Comparison of ENCODE assay signal across 12 mouse cellular contexts in genomic region chr14:8062537-8063301, GRCm38 (mm10). TPM values are rescaled to one million over a fixed set of nuclear protein-coding genes. Genes with fewer than 3 reads are reported as not detected.
DNase-seq lines count a peak whose midpoint lies in the region; ATAC-seq and TF ChIP-seq lines count a peak whose summit lies in the region.
"Had no signal": no experiment of that assay in that cellular context is flagged by ENCODE, and none has a peak within 500 bp of the region (broad histone marks: within the 10 kb centered on the region; RNA-seq: fewer than 3 reads in every experiment).

No protein-coding gene starts in this region.

- H3K4me3 ChIP-seq in heart, adult 2 months: no peak overlapping the region
- no peak overlapping the region for H3K4me3 ChIP-seq in heart, embryonic 11.5 days (ENCODE audit: low read depth, low read length)
- H3K4me3 ChIP-seq in stomach, embryonic 14.5 days (ENCODE audit: low read depth, low read length): no peak overlapping the region
- H3K4me3 ChIP-seq in stomach, postnatal 0 days (ENCODE audit: low read depth, low read length): no peak overlapping the region
- no peak overlapping the region for H3K4me3 ChIP-seq in kidney, adult 2 months (ENCODE audit: insufficient read depth, low read depth, low read length)
- H3K4me3 ChIP-seq: erythroblast, embryonic 14.5 days had no signal

- no peaks in the 10 kb centered on the region for H3K9me3 ChIP-seq in heart, embryonic 11.5 days (replicated peaks; ENCODE audit: control insufficient read depth, low read length)
- no peaks in the 10 kb centered on the region for H3K9me3 ChIP-seq in stomach, embryonic 14.5 days (ENCODE audit: control insufficient read depth, low read depth, low read length)
- no peaks in the 10 kb centered on the region for H3K9me3 ChIP-seq in stomach, postnatal 0 days (ENCODE audit: control insufficient read depth, low read length)

- H3K4me1 ChIP-seq in heart, adult 2 months (ENCODE audit: control insufficient read depth, insufficient read depth, low read length): peaks cover 2% of the 10 kb centered on the region
- peaks cover 5% of the 10 kb centered on the region; the same call in 1 of the 2 replicates for H3K4me1 ChIP-seq in heart, embryonic 11.5 days (ENCODE audit: control insufficient read depth, insufficient read depth, low read length)
- 0 out of 2 replicates have a peak, but pooled peaks cover 5% of the 10 kb centered on the region for H3K4me1 ChIP-seq in stomach, embryonic 14.5 days (ENCODE audit: control insufficient read depth, insufficient read depth, low read length)
- H3K4me1 ChIP-seq in stomach, postnatal 0 days (replicated peaks; ENCODE audit: control insufficient read depth, insufficient read depth): no peaks in the 10 kb centered on the region
- no peaks in the 10 kb centered on the region for H3K4me1 ChIP-seq in kidney, adult 2 months (ENCODE audit: control insufficient read depth, insufficient read depth, low read length)

- intact Hi-C loops in heart, adult 2 months (cut with DNase I): no loop called here

- H3K27me3 ChIP-seq in heart, adult 2 months (ENCODE audit: control insufficient read depth, insufficient read depth, low read length): no peaks in the 10 kb centered on the region
- H3K27me3 ChIP-seq in heart, embryonic 11.5 days (ENCODE audit: control insufficient read depth, insufficient read depth, low read length): no peaks in the 10 kb centered on the region
- H3K27me3 ChIP-seq in stomach, embryonic 14.5 days (ENCODE audit: control insufficient read depth, insufficient read depth, low read length): no peaks in the 10 kb centered on the region
- H3K27me3 ChIP-seq in stomach, postnatal 0 days (ENCODE audit: control insufficient read depth, insufficient read depth, low read length): no peaks in the 10 kb centered on the region
- no peaks in the 10 kb centered on the region for H3K27me3 ChIP-seq in kidney, adult 2 months (replicated peaks; ENCODE audit: control insufficient read depth, insufficient read depth, low read length)

- TF ChIP-seq POLR2A in heart, adult 2 months (IDR thresholded peaks at IDR 0.05; ENCODE audit: insufficient read depth, low read depth, low read length): no peak
- no peak for TF ChIP-seq POLR2A in kidney, adult 2 months (IDR thresholded peaks at IDR 0.05; ENCODE audit: low read depth, low read length)

- H3K79me2 ChIP-seq in heart, adult 2 months (replicated peaks; ENCODE audit: control insufficient read depth, insufficient read depth, low read length): no peaks in the 10 kb centered on the region

- no peak for TF ChIP-seq CTCF in heart, adult 2 months (IDR thresholded peaks at IDR 0.05)
- TF ChIP-seq CTCF in stomach, postnatal 0 days (IDR thresholded peaks at IDR 0.05; ENCODE audit: low read depth): no peak
- TF ChIP-seq CTCF in kidney, adult 2 months (conservative IDR thresholded peaks at IDR 0.05; ENCODE audit: insufficient read depth, insufficient read length, low read depth, low read length): no peak

- no peak overlapping the region for H3K4me2 ChIP-seq in heart, embryonic 11.5 days
- no peak overlapping the region for H3K4me2 ChIP-seq in stomach, embryonic 14.5 days (replicated peaks; ENCODE audit: low read depth, low read length)
- no peak overlapping the region for H3K4me2 ChIP-seq in stomach, postnatal 0 days (replicated peaks; ENCODE audit: low read depth)

- H3K36me3 ChIP-seq in heart, adult 2 months (ENCODE audit: control insufficient read depth, insufficient read depth, low read length): no peaks in the 10 kb centered on the region
- H3K36me3 ChIP-seq in heart, embryonic 11.5 days (ENCODE audit: control insufficient read depth, insufficient read depth, low read length): no peaks in the 10 kb centered on the region
- no peaks in the 10 kb centered on the region for H3K36me3 ChIP-seq in stomach, embryonic 14.5 days (ENCODE audit: control insufficient read depth, insufficient read depth, low read length)
- H3K36me3 ChIP-seq in stomach, postnatal 0 days (ENCODE audit: control insufficient read depth, insufficient read depth, low read length): no peaks in the 10 kb centered on the region
- no peaks in the 10 kb centered on the region for H3K36me3 ChIP-seq in kidney, adult 2 months (ENCODE audit: control insufficient read depth, insufficient read depth, low read length)

- 36% methylated on average over 3 of the region's 3 CpGs for WGBS in heart, adult 2 months
- 66% methylated on average over 3 of the region's 3 CpGs for WGBS in heart, embryonic 11.5 days (ENCODE audit: insufficient replicate concordance)
- WGBS in stomach, embryonic 14.5 days: 66% methylated on average over 3 of the region's 3 CpGs
- WGBS in stomach, postnatal 0 days: 49% methylated on average over 3 of the region's 3 CpGs
- WGBS in kidney, adult 2 months: 48% methylated on average over 3 of the region's 3 CpGs

- ATAC-seq in heart, embryonic 11.5 days (replicated peaks; ENCODE audit: insufficient number of reproducible peaks, low FRiP score, low TSS enrichment): no peak
- no peak for ATAC-seq in stomach, embryonic 14.5 days (ENCODE audit: insufficient number of reproducible peaks, insufficient read depth, low FRiP score, low read depth)
- no peak for ATAC-seq in stomach, postnatal 0 days (ENCODE audit: low FRiP score, low TSS enrichment)

- TF ChIP-seq EP300 in heart, adult 2 months (IDR thresholded peaks at IDR 0.05; ENCODE audit: insufficient read depth, low read depth, low read length): no peak
- TF ChIP-seq EP300 in stomach, postnatal 0 days (optimal IDR thresholded peaks at IDR 0.05): no peak

- H3K27ac ChIP-seq in heart, adult 2 months: peak overlapping the region; percentile 9; the same call in 1 of the 2 replicates
- no peak overlapping the region for H3K27ac ChIP-seq in heart, embryonic 11.5 days (ENCODE audit: low read depth, low read length)
- H3K27ac ChIP-seq in stomach, embryonic 14.5 days (ENCODE audit: low read length): peak overlapping the region; percentile 53
- H3K27ac ChIP-seq in stomach, postnatal 0 days (replicated peaks): no peak overlapping the region
- no peak overlapping the region for H3K27ac ChIP-seq in kidney, adult 2 months (ENCODE audit: insufficient read depth, low read depth, low read length)

- DNase-seq in heart, adult 2 months: peak in 1 of 2 experiments; percentile 14
- no peak for DNase-seq in stomach, postnatal 0 days (ENCODE audit: low spot score)
- DNase-seq in layer of hippocampus, postnatal 10 days (ENCODE audit: low spot score in 2 of 2): peak; percentile 32 to 55
- peak; percentile 43 to 63 for DNase-seq in right cerebral cortex, postnatal 36 days (ENCODE audit: low spot score in 2 of 2)
- DNase-seq in adrenal gland, postnatal 4 days (ENCODE audit: low spot score in 2 of 2): no peak
- DNase-seq in kidney, adult 2 months: no peak
- DNase-seq: adrenal gland, adult 8-10 months; kidney, postnatal 14 days; lung, postnatal 4 days had no signal

- no peak overlapping the region for H3K9ac ChIP-seq in heart, adult 2 months (ENCODE audit: low read depth, low read length)
- no peak overlapping the region for H3K9ac ChIP-seq in heart, embryonic 11.5 days (ENCODE audit: low read depth, low read length)
- H3K9ac ChIP-seq in stomach, embryonic 14.5 days (replicated peaks; ENCODE audit: low read depth, low read length): no peak overlapping the region
- H3K9ac ChIP-seq in stomach, postnatal 0 days (ENCODE audit: low read length): no peak overlapping the region

RNA-seq across cellular contexts. Expression of gene Rpp14, which starts 17.4 kb away (rescaled TPM):
- total RNA-seq in heart, adult 2 months (2021): 10 to 100 TPM; 23.1 to 29.7 TPM
- polyA plus RNA-seq in heart, adult 2 months (2012; rRNA removed): 11.2 and 16.7 TPM in 2 replicates
- polyA plus RNA-seq in heart, embryonic 11.5 days (2014; fragmentation: Nextera tagmentation; extraction: Ambion mirVana): 40.0 and 43.5 TPM in 2 replicates
- 57.4 and 65.0 TPM in 2 replicates for polyA plus RNA-seq in stomach, embryonic 14.5 days (2014; fragmentation: Nextera tagmentation; extraction: Ambion mirVana)
- polyA plus RNA-seq in stomach, postnatal 0 days (2015; fragmentation: Nextera tagmentation; extraction: Ambion mirVana): 32.6 and 35.0 TPM in 2 replicates
- total RNA-seq in layer of hippocampus, postnatal 10 days (2021): 10 to 100 TPM; 20.2 to 25.7 TPM
- 10 to 100 TPM; 25.8 to 37.4 TPM for total RNA-seq in adrenal gland, postnatal 4 days (2021)
- polyA plus RNA-seq in kidney, adult 2 months (2012; rRNA removed): 9.0 and 13.8 TPM in 2 replicates

RNA-seq across cellular contexts. Expression of gene Pxk, which starts 35.3 kb away (rescaled TPM):
- 10 to 100 TPM; 23.1 to 24.6 TPM for total RNA-seq in heart, adult 2 months (2021)
- 18.3 and 27.3 TPM in 2 replicates for polyA plus RNA-seq in heart, adult 2 months (2012; rRNA removed)
- polyA plus RNA-seq in heart, embryonic 11.5 days (2014; fragmentation: Nextera tagmentation; extraction: Ambion mirVana): 26.6 and 28.8 TPM in 2 replicates
- polyA plus RNA-seq in stomach, embryonic 14.5 days (2014; fragmentation: Nextera tagmentation; extraction: Ambion mirVana): 42.8 and 47.2 TPM in 2 replicates
- polyA plus RNA-seq in stomach, postnatal 0 days (2015; fragmentation: Nextera tagmentation; extraction: Ambion mirVana): 29.4 TPM in 2 replicates
- total RNA-seq in layer of hippocampus, postnatal 10 days (2021): 10 to 100 TPM; 26.1 to 27.2 TPM
- total RNA-seq in adrenal gland, postnatal 4 days (2021): 10 to 100 TPM; 33.2 to 37.1 TPM
- 36.8 and 42.9 TPM in 2 replicates for polyA plus RNA-seq in kidney, adult 2 months (2012; rRNA removed)

Comparison
In these comparisons a context has a peak if more than half of its experiments do, and no peak if none do; other contexts are left out.
1. H3K27ac ChIP-seq: peak in heart, adult 2 months (single experiment) and stomach, embryonic 14.5 days (single experiment); none in heart, embryonic 11.5 days (single experiment), stomach, postnatal 0 days (single experiment) and kidney, adult 2 months (single experiment).
2. DNase-seq: peak in layer of hippocampus, postnatal 10 days (2 of 2) and right cerebral cortex, postnatal 36 days (2 of 2); none in stomach, postnatal 0 days (single experiment), adrenal gland, postnatal 4 days (0 of 2) and kidney, adult 2 months (single experiment).